Mouse (Mus musculus) left cerebral cortex, postnatal 25 days (tissue): ENCODE measurements around the gene Pip4k2a. TPM values are rescaled to one million over a fixed set of nuclear protein-coding genes. Genes with fewer than 3 reads are reported as not detected.

Experiments used
- DNase-seq, 2 experiments: peaks; one replicate each; pipeline ENCODE4 v3.0.0; 2022; ENCODE audit warnings: low spot score in 2 of 2, mixed read lengths in 1 of 2
- intact Hi-C: fragments of 180-260 bp; cut with DNase I; formaldehyde crosslinking; loops from one replicate; pipeline ENCODE4 v1.15.1; 2025
- total RNA-seq, 2 experiments: library from RNA; stranded (reverse); gene quantifications; 2 replicates each; pipeline ENCODE4 v1.2.3; 2021

The Pip4k2a gene
- total RNA-seq, 2 experiments from 2014 or later = 49.8 to 50.1 TPM

- no peak for DNase-seq
- intact Hi-C loops = no loop called here
Observed at GRCm38 (mm10) chr2:18959008-18959407, 38.9 kb downstream of the Pip4k2a start.

- no peak for DNase-seq
- intact Hi-C loops = no loop called here
Observed at GRCm38 (mm10) chr2:18958501-18958900, 39.4 kb downstream of the Pip4k2a start.

GRCm38 (mm10) chr2:18958044-18958443, 39.9 kb downstream of the Pip4k2a start:
- intact Hi-C loops = no loop called here
- DNase-seq = no peak

GRCm38 (mm10) chr2:18957459-18957858, 40.5 kb downstream of the Pip4k2a start:
- intact Hi-C loops = no loop called here
- DNase-seq = no peak

GRCm38 (mm10) chr2:18956945-18957344, 41.0 kb downstream of the Pip4k2a start:
- intact Hi-C loops = no loop called here
- no peak for DNase-seq

- no peak for DNase-seq
- intact Hi-C loops = no loop called here
Observed at GRCm38 (mm10) chr2:18956424-18956823, 41.5 kb downstream of the Pip4k2a start.

- intact Hi-C loops = no loop called here
Observed at GRCm38 (mm10) chr2:18955671-18956070, 42.3 kb downstream of the Pip4k2a start.

GRCm38 (mm10) chr2:18955022-18955421, 42.9 kb downstream of the Pip4k2a start:
- intact Hi-C loops = no loop called here
- DNase-seq = no peak

More at GRCm38 (mm10) chr2:18955671-18956070, 42.3 kb downstream of the Pip4k2a start:
- DNase-seq = no peak

GRCm38 (mm10) chr2:18954422-18954821, 43.5 kb downstream of the Pip4k2a start:
- no peak for DNase-seq
- intact Hi-C loops = no loop called here

- intact Hi-C loops = loop anchor here (1.0 kb wide), 1 partner anchor 45 kb away; no protein-coding TSS in a partner anchor
- peak; percentile 54 to 88 for DNase-seq
Observed at GRCm38 (mm10) chr2:18952102-18952673, 45.7 kb downstream of the Pip4k2a start.

GRCm38 (mm10) chr2:18950758-18951157, 47.2 kb downstream of the Pip4k2a start:
- no peak for DNase-seq
- intact Hi-C loops = no loop called here

GRCm38 (mm10) chr2:18948741-18949140, 49.2 kb downstream of the Pip4k2a start:
- DNase-seq = no peak
- intact Hi-C loops = no loop called here

- intact Hi-C loops = no loop called here
- no peak for DNase-seq
Observed at GRCm38 (mm10) chr2:18947669-18948459, 50.1 kb downstream of the Pip4k2a start.

- intact Hi-C loops = no loop called here
- no peak for DNase-seq
Observed at GRCm38 (mm10) chr2:18945438-18945837, 52.5 kb downstream of the Pip4k2a start.

- no peak for DNase-seq
- intact Hi-C loops = no loop called here
Observed at GRCm38 (mm10) chr2:18943930-18944329, 54.0 kb downstream of the Pip4k2a start.

- intact Hi-C loops = no loop called here
- DNase-seq = no peak
Observed at GRCm38 (mm10) chr2:18943366-18943765, 54.6 kb downstream of the Pip4k2a start.

- intact Hi-C loops = no loop called here
- no peak for DNase-seq
Observed at GRCm38 (mm10) chr2:18940693-18941270, 57.1 kb downstream of the Pip4k2a start.

- no peak for DNase-seq
- intact Hi-C loops = no loop called here
Observed at GRCm38 (mm10) chr2:18938923-18939329, 59.0 kb downstream of the Pip4k2a start.

GRCm38 (mm10) chr2:18938232-18938631, 59.7 kb downstream of the Pip4k2a start:
- intact Hi-C loops = no loop called here
- no peak for DNase-seq

GRCm38 (mm10) chr2:18937611-18938010, 60.3 kb downstream of the Pip4k2a start:
- DNase-seq = peak in 1 of 2 experiments; percentile 28
- intact Hi-C loops = no loop called here

GRCm38 (mm10) chr2:18936446-18936845, 61.5 kb downstream of the Pip4k2a start:
- intact Hi-C loops = no loop called here
- no peak for DNase-seq
